Mouse (Mus musculus): ENCODE data around the gene Tsc2.

Gene Tsc2

GRCm38 (mm10) chr17:24647493-24647892 lies 15.1 kb upstream of the Tsc2 start:
- no peak for DNase-seq (ENCODE audit: low read depth)

GRCm38 (mm10) chr17:24646381-24646780 lies 14.0 kb upstream of the Tsc2 start:
- no peak for DNase-seq (ENCODE audit: low read depth)

GRCm38 (mm10) chr17:24645916-24646315 lies 13.5 kb upstream of the Tsc2 start:
- DNase-seq (ENCODE audit: low read depth) = no peak

- no peak for DNase-seq (ENCODE audit: low read depth)
These were observed 12.7 kb upstream of the Tsc2 start for GRCm38 (mm10) chr17:24644875-24645721.

GRCm38 (mm10) chr17:24644030-24644715 lies 11.7 kb upstream of the Tsc2 start:
- no peak for DNase-seq (ENCODE audit: low read depth)

GRCm38 (mm10) chr17:24642791-24643343 lies 10.4 kb upstream of the Tsc2 start:
- no peak for DNase-seq (ENCODE audit: low read depth)

- DNase-seq (ENCODE audit: low read depth) = no peak
These were observed 9.5 kb upstream of the Tsc2 start for GRCm38 (mm10) chr17:24641944-24642343.

- DNase-seq (ENCODE audit: low read depth) = no peak
These were observed 8.2 kb upstream of the Tsc2 start for GRCm38 (mm10) chr17:24640581-24640980.

GRCm38 (mm10) chr17:24640119-24640518 lies 7.7 kb upstream of the Tsc2 start:
- DNase-seq (ENCODE audit: low read depth) = no peak

- no peak for DNase-seq (ENCODE audit: low read depth)
These were observed 7.2 kb upstream of the Tsc2 start for GRCm38 (mm10) chr17:24639571-24639988.

- no peak for DNase-seq (ENCODE audit: low read depth)
These were observed 6.4 kb upstream of the Tsc2 start for GRCm38 (mm10) chr17:24638840-24639239.

GRCm38 (mm10) chr17:24638214-24638613 lies 5.8 kb upstream of the Tsc2 start:
- no peak for DNase-seq (ENCODE audit: low read depth)

- DNase-seq (ENCODE audit: low read depth) = no peak
These were observed 4.5 kb upstream of the Tsc2 start for GRCm38 (mm10) chr17:24636781-24637481.

GRCm38 (mm10) chr17:24635694-24636093 lies 3.3 kb upstream of the Tsc2 start:
- no peak for DNase-seq (ENCODE audit: low read depth)

GRCm38 (mm10) chr17:24635024-24635423 lies 2.6 kb upstream of the Tsc2 start:
- no peak for DNase-seq (ENCODE audit: low read depth)

GRCm38 (mm10) chr17:24633831-24634230 lies 1.4 kb upstream of the Tsc2 start:
- no peak for DNase-seq (ENCODE audit: low read depth)

- DNase-seq (ENCODE audit: low read depth) = no peak
These were observed 501 bp upstream of the Tsc2 start for GRCm38 (mm10) chr17:24632813-24633449.

- DNase-seq (ENCODE audit: low read depth) = no peak
These were observed 2.4 kb downstream of the Tsc2 start for GRCm38 (mm10) chr17:24630072-24630471.

- peak; percentile 83 for DNase-seq (ENCODE audit: low read depth)
These were observed 3.8 kb downstream of the Tsc2 start for GRCm38 (mm10) chr17:24628646-24629045.

- DNase-seq (ENCODE audit: low read depth) = no peak
These were observed 7.0 kb downstream of the Tsc2 start for GRCm38 (mm10) chr17:24625472-24625871.

GRCm38 (mm10) chr17:24617561-24618194 lies 14.8 kb downstream of the Tsc2 start:
- DNase-seq (ENCODE audit: low read depth) = no peak

All from naive thymus-derived CD4-positive, alpha-beta T cell, adult 2 months (primary cell).